Mouse (Mus musculus): ENCODE data around the gene Hmgcl. TPM values are rescaled to one million over a fixed set of nuclear protein-coding genes. Genes with fewer than 3 reads are reported as not detected.

The Hmgcl gene
- total and polyA plus RNA-seq, 2 experiments from 2014 or later: 26.9 to 54.1 TPM

- 86% methylated on average over 2 of the region's 2 CpGs for WGBS
- no peak for TF ChIP-seq CTCF (IDR thresholded peaks at IDR 0.05)
- Histone ChIP-seq H3K27ac (ENCODE audit: low read depth, low read length) (no peak overlapping the region), H3K4me3 (ENCODE audit: low read depth, low read length) (no peak overlapping the region), H3K9me3 (ENCODE audit: low read length) (no peaks in the 10 kb centered on the region), H3K4me1 (ENCODE audit: insufficient read depth, low read length) (peaks cover 5% of the 10 kb centered on the region; the same call in 1 of the 2 replicates), H3K27me3 (ENCODE audit: insufficient read depth, low read length) (no peaks in the 10 kb centered on the region), H3K4me2 (ENCODE audit: low read depth, low read length, poor library complexity, severe bottlenecking) (no peak overlapping the region), H3K36me3 (ENCODE audit: insufficient read depth, low read length) (peaks cover 9% of the 10 kb centered on the region; the same call in 1 of the 2 replicates), H3K9ac (replicated peaks; ENCODE audit: low read length, poor library complexity, severe bottlenecking) (no peak overlapping the region)
- ATAC-seq (ENCODE audit: low FRiP score) (no peak), DNase-seq (ENCODE audit: low spot score) (no peak)
Measured at GRCm38 (mm10) chr4:135924418-135924817, 21.8 kb upstream of the Hmgcl start.

- DNase-seq (ENCODE audit: low spot score) (no peak), ATAC-seq (ENCODE audit: low FRiP score) (no peak)
- TF ChIP-seq CTCF (IDR thresholded peaks at IDR 0.05): no peak
Measured at GRCm38 (mm10) chr4:135925341-135925740, 20.9 kb upstream of the Hmgcl start.

GRCm38 (mm10) chr4:135926195-135926808, 19.9 kb upstream of the Hmgcl start:
- TF ChIP-seq CTCF (IDR thresholded peaks at IDR 0.05): no peak
- H3K9me3 ChIP-seq (ENCODE audit: low read length): no peaks in the 10 kb centered on the region
- H3K9ac ChIP-seq (replicated peaks; ENCODE audit: low read length, poor library complexity, severe bottlenecking): no peak overlapping the region
- peaks cover 5% of the 10 kb centered on the region; the same call in 1 of the 2 replicates for H3K4me1 ChIP-seq (ENCODE audit: insufficient read depth, low read length)
- no peak overlapping the region for H3K27ac ChIP-seq (ENCODE audit: low read depth, low read length)
- ATAC-seq (ENCODE audit: low FRiP score) (no peak), DNase-seq (ENCODE audit: low spot score) (no peak)
- no peaks in the 10 kb centered on the region for H3K27me3 ChIP-seq (ENCODE audit: insufficient read depth, low read length)
- H3K4me2 ChIP-seq (ENCODE audit: low read depth, low read length, poor library complexity, severe bottlenecking): no peak overlapping the region
- WGBS: 88% methylated on average over 10 of the region's 10 CpGs
- H3K4me3 ChIP-seq (ENCODE audit: low read depth, low read length): no peak overlapping the region
- peaks cover 13% of the 10 kb centered on the region; the same call in 1 of the 2 replicates for H3K36me3 ChIP-seq (ENCODE audit: insufficient read depth, low read length)

More at GRCm38 (mm10) chr4:135925341-135925740, 20.9 kb upstream of the Hmgcl start:
- 89% methylated on average over 5 of the region's 5 CpGs for WGBS
- Histone ChIP-seq H3K36me3 (ENCODE audit: insufficient read depth, low read length) (peaks cover 13% of the 10 kb centered on the region; the same call in 1 of the 2 replicates), H3K9me3 (ENCODE audit: low read length) (no peaks in the 10 kb centered on the region), H3K4me1 (ENCODE audit: insufficient read depth, low read length) (peaks cover 5% of the 10 kb centered on the region; the same call in 1 of the 2 replicates), H3K4me3 (ENCODE audit: low read depth, low read length) (no peak overlapping the region), H3K27ac (ENCODE audit: low read depth, low read length) (no peak overlapping the region), H3K4me2 (ENCODE audit: low read depth, low read length, poor library complexity, severe bottlenecking) (no peak overlapping the region), H3K9ac (replicated peaks; ENCODE audit: low read length, poor library complexity, severe bottlenecking) (no peak overlapping the region), H3K27me3 (ENCODE audit: insufficient read depth, low read length) (no peaks in the 10 kb centered on the region)

- TF ChIP-seq CTCF (IDR thresholded peaks at IDR 0.05): no peak
- Histone ChIP-seq H3K27me3 (ENCODE audit: insufficient read depth, low read length) (no peaks in the 10 kb centered on the region), H3K36me3 (ENCODE audit: insufficient read depth, low read length) (peaks cover 13% of the 10 kb centered on the region; the same call in 1 of the 2 replicates), H3K4me1 (ENCODE audit: insufficient read depth, low read length) (peaks cover 2% of the 10 kb centered on the region; the same call in 1 of the 2 replicates), H3K4me3 (ENCODE audit: low read depth, low read length) (no peak overlapping the region), H3K4me2 (ENCODE audit: low read depth, low read length, poor library complexity, severe bottlenecking) (no peak overlapping the region), H3K9me3 (ENCODE audit: low read length) (no peaks in the 10 kb centered on the region), H3K27ac (ENCODE audit: low read depth, low read length) (no peak overlapping the region), H3K9ac (replicated peaks; ENCODE audit: low read length, poor library complexity, severe bottlenecking) (no peak overlapping the region)
- WGBS: 96% methylated on average over 3 of the region's 3 CpGs
- no peak for ATAC-seq (ENCODE audit: low FRiP score)
- no peak for DNase-seq (ENCODE audit: low spot score)
Measured at GRCm38 (mm10) chr4:135926861-135927260, 19.4 kb upstream of the Hmgcl start.

- Histone ChIP-seq H3K27me3 (ENCODE audit: insufficient read depth, low read length) (no peaks in the 10 kb centered on the region), H3K27ac (ENCODE audit: low read depth, low read length) (no peak overlapping the region), H3K9me3 (ENCODE audit: low read length) (no peaks in the 10 kb centered on the region), H3K4me1 (ENCODE audit: insufficient read depth, low read length) (no peaks in the 10 kb centered on the region), H3K4me3 (ENCODE audit: low read depth, low read length) (no peak overlapping the region), H3K9ac (replicated peaks; ENCODE audit: low read length, poor library complexity, severe bottlenecking) (no peak overlapping the region), H3K36me3 (ENCODE audit: insufficient read depth, low read length) (peaks cover 20% of the 10 kb centered on the region; the same call in 1 of the 2 replicates), H3K4me2 (ENCODE audit: low read depth, low read length, poor library complexity, severe bottlenecking) (no peak overlapping the region)
- ATAC-seq (ENCODE audit: low FRiP score) (no peak), DNase-seq (ENCODE audit: low spot score) (no peak)
- no peak for TF ChIP-seq CTCF (IDR thresholded peaks at IDR 0.05)
- whole genome bisulfite sequencing: 82% methylated on average over 9 of the region's 9 CpGs
Measured at GRCm38 (mm10) chr4:135928376-135928775, 17.9 kb upstream of the Hmgcl start.

GRCm38 (mm10) chr4:135929405-135929804, 16.8 kb upstream of the Hmgcl start:
- ATAC-seq (ENCODE audit: low FRiP score) (no peak), DNase-seq (ENCODE audit: low spot score) (no peak)
- H3K4me1 ChIP-seq (ENCODE audit: insufficient read depth, low read length): no peaks in the 10 kb centered on the region
- no peak overlapping the region for H3K4me3 ChIP-seq (ENCODE audit: low read depth, low read length)
- H3K27me3 ChIP-seq (ENCODE audit: insufficient read depth, low read length): no peaks in the 10 kb centered on the region
- no peaks in the 10 kb centered on the region for H3K9me3 ChIP-seq (ENCODE audit: low read length)
- no peak for TF ChIP-seq CTCF (IDR thresholded peaks at IDR 0.05)
- no peak overlapping the region for H3K9ac ChIP-seq (replicated peaks; ENCODE audit: low read length, poor library complexity, severe bottlenecking)
- WGBS: 92% methylated on average over 5 of the region's 5 CpGs
- H3K36me3 ChIP-seq (ENCODE audit: insufficient read depth, low read length): peaks cover 19% of the 10 kb centered on the region; the same call in 1 of the 2 replicates
- H3K4me2 ChIP-seq (ENCODE audit: low read depth, low read length, poor library complexity, severe bottlenecking): no peak overlapping the region
- H3K27ac ChIP-seq (ENCODE audit: low read depth, low read length): no peak overlapping the region

Measured in midbrain, postnatal 0 days (tissue).